23 mouse cellular contexts compared by ENCODE assay signal in the genomic region with DNA sequence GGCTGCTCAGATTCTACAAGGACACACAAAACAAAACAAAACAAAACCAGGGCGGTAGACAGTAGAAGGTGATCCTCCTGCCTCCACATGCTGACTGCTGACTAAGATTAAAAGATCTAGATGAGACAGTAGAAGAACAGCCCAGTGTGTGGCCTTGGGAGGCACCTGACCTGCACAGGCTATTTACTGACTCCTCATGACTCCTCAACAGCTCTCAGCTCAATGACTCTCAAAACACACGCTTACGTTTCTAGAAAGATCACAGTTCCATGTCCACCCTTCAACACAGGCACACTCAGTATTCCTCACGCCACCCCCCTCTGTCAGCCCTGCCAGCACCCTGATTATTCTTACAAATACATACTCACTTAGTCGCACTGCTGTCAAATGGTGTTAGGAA. TPM values are rescaled to one million over a fixed set of nuclear protein-coding genes. Genes with fewer than 3 reads are reported as not detected.
A peak's percentile ranks its signal among the peaks of the same experiment; 100 is the strongest.
DNase-seq lines count a peak whose midpoint lies in the region; ATAC-seq lines count a peak whose summit lies in the region.
"Had no signal": no experiment of that assay in that cellular context is flagged by ENCODE, and none has a peak within 500 bp of the region (broad histone marks: within the 10 kb centered on the region; RNA-seq: fewer than 3 reads in every experiment).

No protein-coding gene starts in this region.

- H3K36me3 ChIP-seq in megakaryocyte, embryonic 14.5 days (replicated peaks; ENCODE audit: low read length), result peaks cover 79% of the 10 kb centered on the region
- H3K36me3 ChIP-seq: midbrain, embryonic 12.5 days; neural tube, embryonic 12.5 days had no signal

- H3K4me1 ChIP-seq in megakaryocyte, embryonic 14.5 days, result peaks cover 84% of the 10 kb centered on the region

- ATAC-seq in megakaryocyte, adult 5-6 weeks (ENCODE audit: poor library complexity, severe bottlenecking), result no peak
- no peak for ATAC-seq in frontal cortex, adult (ENCODE audit: low TSS enrichment)
- ATAC-seq: CD4-positive, CD25-positive, alpha-beta regulatory T cell, adult 4 months; forebrain, embryonic 13.5 days; hindbrain, embryonic 16.5 days had no signal

- DNase-seq in heart, adult 11 months, result peak; percentile 74
- DNase-seq in heart, postnatal 25 days (ENCODE audit: low spot score), result no peak
- DNase-seq in lung, postnatal 14 days, result peak; percentile 20
- no peak for DNase-seq in spleen, adult 12 weeks (ENCODE audit: low spot score)
- DNase-seq: adrenal gland, adult 2 months; adrenal gland, postnatal 36 days; cerebellum, adult 2 months; cerebellum, postnatal 14 days; heart, postnatal 14 days; kidney, postnatal 14 days; liver; right cerebral cortex, adult 18-20 months; thymus, postnatal 4 days had no signal

- intact Hi-C loops in heart, postnatal 25 days (cut with DNase I), result no loop called here

- no peaks in the 10 kb centered on the region for H3K9me3 ChIP-seq in megakaryocyte, embryonic 14.5 days
- H3K9me3 ChIP-seq: forebrain, embryonic 13.5 days; liver, embryonic 15.5 days; midbrain, embryonic 12.5 days; neural tube, embryonic 12.5 days had no signal

- peak overlapping the region; percentile 79 for H3K4me3 ChIP-seq in megakaryocyte, embryonic 14.5 days (replicated peaks)
- H3K4me3 ChIP-seq: forebrain, embryonic 13.5 days; liver, embryonic 15.5 days; midbrain, embryonic 12.5 days; myocyte; neural tube, embryonic 12.5 days had no signal

- H3K27me3 ChIP-seq in megakaryocyte, embryonic 14.5 days (replicated peaks), result no peaks in the 10 kb centered on the region
- H3K27me3 ChIP-seq: liver, embryonic 15.5 days had no signal

RNA-seq across cellular contexts. Expression of a gene that starts 5.4 kb away (rescaled TPM):
- total RNA-seq in heart, postnatal 25 days (2021), result 10 to 100 TPM; 52.6 to 63.8 TPM
- polyA plus RNA-seq in megakaryocyte, embryonic 14.5 days (2012; ENCODE audit: insufficient read depth, low replicate concordance), result 5.1 and 24.7 TPM in 2 replicates
- 4.1 and 7.0 TPM in 2 replicates for total RNA-seq in megakaryocyte, adult 5-6 weeks (2015)
- 9.1 and 14.3 TPM in 2 replicates for total RNA-seq in megakaryocyte, adult 5-6 weeks (2017)

RNA-seq across cellular contexts. Expression of a gene that starts 45.8 kb away (rescaled TPM):
- total RNA-seq in heart, postnatal 25 days (2021), result under 1 TPM; 0.57 to 0.59 TPM
- polyA plus RNA-seq in megakaryocyte, embryonic 14.5 days (2012; ENCODE audit: insufficient read depth, low replicate concordance), result 3.9 and 6.6 TPM in 2 replicates
- 41.3 and 46.0 TPM in 2 replicates for total RNA-seq in megakaryocyte, adult 5-6 weeks (2015)
- total RNA-seq in megakaryocyte, adult 5-6 weeks (2017), result 63.7 and 64.7 TPM in 2 replicates

Comparison
In these comparisons a context has a peak if more than half of its experiments do, and no peak if none do; other contexts are left out.
1. DNase-seq: peak in heart, adult 11 months (single experiment) and lung, postnatal 14 days (single experiment); none in heart, postnatal 25 days (single experiment) and spleen, adult 12 weeks (single experiment).
2. RNA of a gene that starts 45.8 kb away (total RNA-seq): 41.3 to 64.7 TPM in megakaryocyte, adult 5-6 weeks; 0.57 to 0.59 TPM in heart, postnatal 25 days; every median in the first group is over 10 times any median in the second.